26 mouse cellular contexts compared by ENCODE assay signal in genomic region chr4:108448091-108448490, GRCm38 (mm10). TPM values are rescaled to one million over a fixed set of nuclear protein-coding genes. Genes with fewer than 3 reads are reported as not detected.
DNase-seq lines count a peak whose midpoint lies in the region; ATAC-seq and TF ChIP-seq lines count a peak whose summit lies in the region.
"Had no signal": no experiment of that assay in that cellular context is flagged by ENCODE, and none has a peak within 500 bp of the region (broad histone marks: within the 10 kb centered on the region; RNA-seq: fewer than 3 reads in every experiment).

No protein-coding gene starts in this region.

- peak overlapping the region; percentile 15; the same call in 1 of the 2 replicates for H3K27ac ChIP-seq in heart, embryonic 12.5 days (ENCODE audit: poor library complexity, severe bottlenecking)
- no peak overlapping the region for H3K27ac ChIP-seq in lung, postnatal 0 days (ENCODE audit: low read length)
- no peak overlapping the region for H3K27ac ChIP-seq in stomach, postnatal 0 days (replicated peaks)
- H3K27ac ChIP-seq: embryonic facial prominence, embryonic 12.5 days; embryonic facial prominence, embryonic 15.5 days; gastrocnemius, adult 2 months; heart, embryonic 15.5 days; hindbrain, embryonic 12.5 days; hindbrain, embryonic 15.5 days had no signal

- TF ChIP-seq CTCF in lung, postnatal 0 days (IDR thresholded peaks at IDR 0.05): no peak
- no peak for TF ChIP-seq CTCF in stomach, postnatal 0 days (IDR thresholded peaks at IDR 0.05; ENCODE audit: low read depth)

- H3K27me3 ChIP-seq in heart, embryonic 12.5 days (replicated peaks): no peaks in the 10 kb centered on the region
- no peaks in the 10 kb centered on the region for H3K27me3 ChIP-seq in lung, postnatal 0 days (replicated peaks; ENCODE audit: insufficient read depth, low read length)
- H3K27me3 ChIP-seq in stomach, postnatal 0 days (ENCODE audit: control insufficient read depth, insufficient read depth, low read length): no peaks in the 10 kb centered on the region
- H3K27me3 ChIP-seq: CH12.LX; embryonic facial prominence, embryonic 12.5 days; embryonic facial prominence, embryonic 15.5 days; heart, embryonic 15.5 days; hindbrain, embryonic 12.5 days; hindbrain, embryonic 15.5 days; Patski had no signal

- no peaks in the 10 kb centered on the region for H3K36me3 ChIP-seq in heart, embryonic 12.5 days
- H3K36me3 ChIP-seq in lung, postnatal 0 days (ENCODE audit: insufficient read depth, low read length): no peaks in the 10 kb centered on the region
- H3K36me3 ChIP-seq in stomach, postnatal 0 days (ENCODE audit: control insufficient read depth, insufficient read depth, low read length): no peaks in the 10 kb centered on the region
- H3K36me3 ChIP-seq: embryonic facial prominence, embryonic 12.5 days; embryonic facial prominence, embryonic 15.5 days; heart, embryonic 15.5 days; hindbrain, embryonic 12.5 days; hindbrain, embryonic 15.5 days had no signal

- H3K4me1 ChIP-seq in heart, embryonic 12.5 days (replicated peaks): peaks cover 9% of the 10 kb centered on the region; the same call in 1 of the 2 replicates
- H3K4me1 ChIP-seq in lung, postnatal 0 days (ENCODE audit: insufficient read depth, low read depth, low read length): no peaks in the 10 kb centered on the region
- H3K4me1 ChIP-seq in stomach, postnatal 0 days (replicated peaks; ENCODE audit: control insufficient read depth, insufficient read depth): no peaks in the 10 kb centered on the region
- H3K4me1 ChIP-seq: embryonic facial prominence, embryonic 12.5 days; embryonic facial prominence, embryonic 15.5 days; heart, embryonic 15.5 days; hindbrain, embryonic 12.5 days; hindbrain, embryonic 15.5 days had no signal

- no peak overlapping the region for H3K4me2 ChIP-seq in heart, embryonic 12.5 days
- H3K4me2 ChIP-seq in lung, postnatal 0 days (replicated peaks; ENCODE audit: low read depth, low read length): no peak overlapping the region
- no peak overlapping the region for H3K4me2 ChIP-seq in stomach, postnatal 0 days (replicated peaks; ENCODE audit: low read depth)
- H3K4me2 ChIP-seq: embryonic facial prominence, embryonic 12.5 days; embryonic facial prominence, embryonic 15.5 days; heart, embryonic 11.5 days; heart, embryonic 15.5 days; hindbrain, embryonic 12.5 days; hindbrain, embryonic 15.5 days had no signal

- WGBS in heart, embryonic 12.5 days: 13% methylated on average over 7 of the region's 7 CpGs
- WGBS in lung, postnatal 0 days: 51% methylated on average over 7 of the region's 7 CpGs
- WGBS in stomach, postnatal 0 days: 35% methylated on average over 7 of the region's 7 CpGs

- H3K9ac ChIP-seq in heart, embryonic 12.5 days: no peak overlapping the region
- H3K9ac ChIP-seq in lung, postnatal 0 days (replicated peaks; ENCODE audit: low read depth): no peak overlapping the region
- H3K9ac ChIP-seq in stomach, postnatal 0 days (ENCODE audit: low read length): no peak overlapping the region
- H3K9ac ChIP-seq: embryonic facial prominence, embryonic 12.5 days; embryonic facial prominence, embryonic 15.5 days; forebrain, postnatal 0 days; heart, embryonic 15.5 days; hindbrain, embryonic 12.5 days; hindbrain, embryonic 15.5 days had no signal

- peak; percentile 71; the same call in 1 of the 2 replicates for ATAC-seq in heart, embryonic 12.5 days (ENCODE audit: insufficient number of reproducible peaks, low FRiP score)
- ATAC-seq in lung, postnatal 0 days: peak; percentile 65
- peak; percentile 45; the same call in 1 of the 2 replicates for ATAC-seq in stomach, postnatal 0 days (ENCODE audit: low FRiP score, low TSS enrichment)
- ATAC-seq: forebrain, embryonic 14.5 days; forebrain, postnatal 0 days; intestine, postnatal 0 days; Patski had no signal

- H3K4me3 ChIP-seq in heart, embryonic 12.5 days: no peak overlapping the region
- no peak overlapping the region for H3K4me3 ChIP-seq in lung, postnatal 0 days (ENCODE audit: low read depth, low read length)
- H3K4me3 ChIP-seq in stomach, postnatal 0 days (ENCODE audit: low read depth, low read length): no peak overlapping the region
- H3K4me3 ChIP-seq: embryonic facial prominence, embryonic 12.5 days; embryonic facial prominence, embryonic 15.5 days; gastrocnemius, adult 2 months; heart, embryonic 15.5 days; hindbrain, embryonic 12.5 days; hindbrain, embryonic 15.5 days had no signal

- DNase-seq in heart, adult 18-20 months: no peak
- DNase-seq in lung, postnatal 0 days (ENCODE audit: low spot score): peak; percentile 56
- no peak for DNase-seq in lung, postnatal 10 days
- no peak for DNase-seq in stomach, postnatal 0 days (ENCODE audit: low spot score)
- DNase-seq in cerebellum, adult 9-10 months: no peak
- DNase-seq: adrenal gland, postnatal 10 days; adrenal gland, postnatal 36 days; B cell, adult 2 months; cerebellum, adult 18-20 months; cerebellum, adult 9-11 months; cerebellum, postnatal 25 days; forebrain, postnatal 0 days; gastrocnemius, adult 2 months; gastrocnemius, postnatal 14 days; heart, adult 11 months had no signal

- no peak for TF ChIP-seq EP300 in lung, postnatal 0 days (IDR thresholded peaks at IDR 0.05)
- no peak for TF ChIP-seq EP300 in stomach, postnatal 0 days (optimal IDR thresholded peaks at IDR 0.05)

- no peaks in the 10 kb centered on the region for H3K9me3 ChIP-seq in heart, embryonic 12.5 days (replicated peaks)
- H3K9me3 ChIP-seq in lung, postnatal 0 days (ENCODE audit: low read length): no peaks in the 10 kb centered on the region
- H3K9me3 ChIP-seq in stomach, postnatal 0 days (ENCODE audit: control insufficient read depth, low read length): no peaks in the 10 kb centered on the region
- H3K9me3 ChIP-seq: embryonic facial prominence, embryonic 12.5 days; embryonic facial prominence, embryonic 15.5 days; heart, embryonic 15.5 days; hindbrain, embryonic 12.5 days; hindbrain, embryonic 15.5 days had no signal

RNA-seq across cellular contexts. Expression of gene Tut4, which starts 11.1 kb away (rescaled TPM):
- 54.4 and 61.2 TPM in 2 replicates for polyA plus RNA-seq in heart, embryonic 12.5 days (2016; fragmentation: Nextera tagmentation; extraction: Ambion mirVana)
- 10 to 100 TPM; 18.9 to 23.3 TPM for total RNA-seq in heart, adult 18-20 months (2021)
- polyA plus RNA-seq in lung, postnatal 0 days (2015; fragmentation: Nextera tagmentation; extraction: Ambion mirVana): 40.5 and 43.0 TPM in 2 replicates
- polyA plus RNA-seq in stomach, postnatal 0 days (2015; fragmentation: Nextera tagmentation; extraction: Ambion mirVana): 29.4 and 33.8 TPM in 2 replicates

RNA-seq across cellular contexts. Expression of gene Gpx7, which starts 41.3 kb away (rescaled TPM):
- 66.1 and 67.6 TPM in 2 replicates for polyA plus RNA-seq in heart, embryonic 12.5 days (2016; fragmentation: Nextera tagmentation; extraction: Ambion mirVana)
- 1 to 10 TPM; 6.5 to 8.1 TPM for total RNA-seq in heart, adult 18-20 months (2021)
- polyA plus RNA-seq in lung, postnatal 0 days (2015; fragmentation: Nextera tagmentation; extraction: Ambion mirVana): 68.5 and 70.3 TPM in 2 replicates
- 34.5 and 35.5 TPM in 2 replicates for polyA plus RNA-seq in stomach, postnatal 0 days (2015; fragmentation: Nextera tagmentation; extraction: Ambion mirVana)
- total RNA-seq: CH12.LX had no signal
- polyA plus RNA-seq: Patski had no signal
